Mouse (Mus musculus): ENCODE measurements around the gene Gm29776.
A peak's percentile ranks its signal among the peaks of the same experiment; 100 is the strongest.

Gm29776 gene

GRCm38 (mm10) chr14:54698733-54699132 is at the start of gene Gm29776:
Gm29776 (minus strand) TSS chr14:54698833.
- no peak for DNase-seq (ENCODE audit: low read depth)

DNA sequence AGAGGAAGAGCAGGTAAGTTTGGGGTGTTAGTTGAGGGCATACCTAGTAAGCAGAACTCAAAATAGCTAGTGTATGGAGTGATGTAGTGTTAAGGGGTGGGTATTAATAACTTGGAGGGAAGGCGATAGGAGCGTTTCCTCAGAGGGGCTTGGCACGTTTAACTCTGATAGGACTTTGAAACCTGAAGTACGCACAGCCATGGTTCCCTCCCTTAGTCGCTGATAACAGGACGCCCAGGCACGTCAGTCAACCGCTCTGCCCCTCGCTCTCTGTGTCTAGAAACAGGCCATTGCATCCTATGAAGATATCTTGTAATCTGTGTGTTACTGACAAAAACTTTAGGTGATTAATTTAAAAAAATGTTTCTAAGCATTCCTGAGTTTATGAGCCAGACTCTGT is 47.4 kb upstream of the Gm29776 start:
- no peak for DNase-seq (ENCODE audit: low read depth)

GRCm38 (mm10) chr14:54744473-54744872 is 45.8 kb upstream of the Gm29776 start:
- no peak for DNase-seq (ENCODE audit: low read depth)

- DNase-seq (ENCODE audit: low read depth): no peak
Measured at GRCm38 (mm10) chr14:54742375-54742774, 43.7 kb upstream of the Gm29776 start.

DNA sequence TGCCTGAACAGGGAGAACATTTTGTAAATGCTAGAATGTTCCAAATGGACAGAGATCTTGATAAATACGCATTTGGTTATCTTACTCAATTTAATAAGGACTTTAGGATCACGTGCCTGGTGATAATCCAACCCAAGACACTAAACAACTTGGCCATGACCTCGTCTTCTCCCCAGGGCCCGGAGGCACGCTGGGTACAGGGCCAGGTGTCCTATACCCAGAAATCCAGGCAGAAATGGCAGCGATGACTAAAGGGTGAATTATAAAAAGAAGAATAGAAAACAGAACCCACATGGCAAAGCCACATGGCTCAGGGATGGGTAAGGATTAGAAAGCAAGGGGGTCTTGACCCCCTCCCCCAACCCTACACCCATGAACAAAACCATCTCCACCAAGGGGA is 43.1 kb upstream of the Gm29776 start:
- no peak for DNase-seq (ENCODE audit: low read depth)

- no peak for DNase-seq (ENCODE audit: low read depth)
Measured at GRCm38 (mm10) chr14:54737634-54738033, 39.0 kb upstream of the Gm29776 start.

- DNase-seq (ENCODE audit: low read depth): no peak
Measured at GRCm38 (mm10) chr14:54736555-54737552, 38.2 kb upstream of the Gm29776 start.

GRCm38 (mm10) chr14:54735221-54735620 is 36.6 kb upstream of the Gm29776 start:
- no peak for DNase-seq (ENCODE audit: low read depth)

- DNase-seq (ENCODE audit: low read depth): no peak
Measured at GRCm38 (mm10) chr14:54734004-54734403, 35.4 kb upstream of the Gm29776 start.

GRCm38 (mm10) chr14:54732206-54732605 is 33.6 kb upstream of the Gm29776 start:
- DNase-seq (ENCODE audit: low read depth): no peak

GRCm38 (mm10) chr14:54730305-54730704 is 31.7 kb upstream of the Gm29776 start:
- no peak for DNase-seq (ENCODE audit: low read depth)

GRCm38 (mm10) chr14:54728823-54729653 is 30.4 kb upstream of the Gm29776 start:
- DNase-seq (ENCODE audit: low read depth): no peak

GRCm38 (mm10) chr14:54727565-54727964 is 28.9 kb upstream of the Gm29776 start:
- DNase-seq (ENCODE audit: low read depth): no peak

DNA sequence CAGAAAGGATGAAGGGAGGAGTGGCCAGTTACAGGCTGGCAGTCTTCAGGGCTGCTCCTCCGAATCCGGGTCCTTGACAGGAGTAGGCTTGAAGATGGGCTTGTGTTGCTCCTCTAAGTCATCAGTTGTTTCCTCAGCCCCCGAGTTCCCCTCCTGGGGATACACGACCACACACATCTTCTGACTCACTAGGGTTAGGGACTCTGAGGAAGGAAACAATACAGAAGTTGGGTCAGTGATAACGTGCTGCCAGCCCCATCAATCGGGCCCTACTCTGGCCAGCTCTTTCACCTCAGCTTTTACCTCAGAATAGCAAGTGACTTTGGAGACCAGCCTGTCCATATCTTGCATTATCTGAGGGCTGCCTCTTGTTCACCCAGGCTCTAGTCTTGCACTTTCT is 25.4 kb upstream of the Gm29776 start:
- DNase-seq (ENCODE audit: low read depth): no peak

DNA sequence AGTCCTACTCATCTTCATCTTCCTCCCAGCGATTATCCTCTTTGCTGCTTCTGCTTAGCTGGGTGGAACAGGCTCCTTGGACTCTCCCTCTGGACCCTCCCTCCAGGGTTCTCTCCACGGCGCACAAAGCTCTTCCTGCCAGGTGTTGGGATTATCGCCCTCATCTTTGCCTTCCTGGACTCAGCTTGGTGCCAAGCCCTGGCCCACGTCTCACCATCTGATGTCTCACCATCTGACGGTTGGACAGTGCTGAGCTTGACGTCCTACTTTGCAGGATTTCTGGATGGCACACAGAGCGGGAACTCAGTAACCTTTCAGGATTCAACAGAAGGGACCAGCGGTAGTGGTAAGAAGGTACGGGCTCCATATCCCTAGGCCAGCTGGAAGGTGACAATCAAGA is 23.1 kb upstream of the Gm29776 start:
- DNase-seq (ENCODE audit: low read depth): no peak

DNA sequence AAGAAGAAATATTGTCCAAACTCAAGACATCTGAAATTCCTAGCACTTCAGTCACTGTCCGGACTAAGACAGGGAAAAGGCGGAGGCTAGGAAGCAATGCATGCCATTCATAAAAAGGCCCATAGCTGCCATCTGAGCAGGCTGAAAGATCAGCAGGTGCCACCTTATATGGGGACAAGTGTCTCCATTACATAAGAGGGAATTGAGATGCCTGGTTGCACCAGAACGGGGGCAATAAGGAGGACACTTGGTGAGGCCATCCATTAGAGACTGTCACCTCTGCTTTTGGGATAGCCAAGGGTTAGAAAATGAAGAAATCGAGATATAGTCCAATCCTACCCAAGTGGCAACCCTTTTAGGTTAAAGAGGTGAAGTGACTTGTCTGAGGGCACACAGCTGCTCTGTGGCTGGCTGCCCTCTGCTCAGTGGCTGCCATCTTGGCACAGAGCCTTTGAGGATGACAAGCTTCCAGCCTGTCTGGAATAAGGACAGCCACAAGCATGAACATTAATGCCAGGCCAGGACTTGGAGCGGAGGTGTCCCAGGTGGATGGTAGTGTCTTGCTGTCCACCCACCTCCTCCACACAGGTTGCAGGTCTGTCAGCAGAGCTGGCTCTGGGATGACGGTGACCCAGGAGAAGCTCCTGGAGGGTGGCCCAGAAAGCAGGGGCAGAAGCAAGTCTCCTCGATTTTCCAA is 22.2 kb upstream of the Gm29776 start:
- no peak for DNase-seq (ENCODE audit: low read depth)

GRCm38 (mm10) chr14:54720041-54720440 is 21.4 kb upstream of the Gm29776 start:
- no peak for DNase-seq (ENCODE audit: low read depth)

GRCm38 (mm10) chr14:54715402-54715801 is 16.8 kb upstream of the Gm29776 start:
- DNase-seq (ENCODE audit: low read depth): no peak

GRCm38 (mm10) chr14:54714617-54715081 is 16.0 kb upstream of the Gm29776 start:
- no peak for DNase-seq (ENCODE audit: low read depth)

DNA sequence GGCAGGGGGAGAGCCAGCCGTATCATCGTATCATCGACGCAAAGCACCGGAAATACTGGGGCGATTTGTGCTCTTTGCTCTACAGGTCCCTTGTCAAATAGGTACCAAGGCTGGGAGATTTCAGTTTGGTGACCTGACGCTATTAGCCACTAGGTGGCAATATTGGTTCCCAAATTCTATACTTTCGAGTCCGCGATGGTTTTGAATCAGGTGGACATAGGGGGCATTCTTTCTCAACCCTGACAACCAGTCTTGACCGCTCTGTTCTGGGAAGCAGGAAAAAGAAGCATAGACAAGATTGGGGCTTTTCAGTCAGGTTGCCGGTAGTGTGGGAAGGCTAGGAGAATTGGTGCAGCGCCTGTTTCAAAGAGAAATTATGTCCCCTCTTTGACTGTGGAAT is 15.5 kb upstream of the Gm29776 start:
- DNase-seq (ENCODE audit: low read depth): peak; percentile 91

GRCm38 (mm10) chr14:54712861-54713260 is 14.2 kb upstream of the Gm29776 start:
- no peak for DNase-seq (ENCODE audit: low read depth)

- no peak for DNase-seq (ENCODE audit: low read depth)
Measured at GRCm38 (mm10) chr14:54712074-54712473, 13.4 kb upstream of the Gm29776 start, which contains the start of gene Cebpe. Cebpe (minus strand) TSS chr14:54712174.
